Mouse (Mus musculus) MEL (cell line): Measurements from ENCODE around the gene Sos1.

ENCODE experiments used
- CHD1 ChIP-seq: IDR thresholded peaks from 2 replicates; pipeline ENCODE4 v1.6.1; 2012; ENCODE audit warnings: low read depth, mild to moderate bottlenecking, inconsistent platforms, low read length, improper control_type of control experiment
- CTCF ChIP-seq, 3 experiments: IDR thresholded peaks in 2 of 3; conservative IDR thresholded peaks in 1 of 3; 2 replicates each; pipeline ENCODE4 v1.5.1; 2011 to 2012; ENCODE audit warnings: low read length in 3 of 3, low read depth in 2 of 3, mild to moderate bottlenecking in 2 of 3, improper control_type of control experiment in 1 of 3, inconsistent platforms in 1 of 3, mixed read lengths in 1 of 3, moderate library complexity in 1 of 3; ENCODE audit not compliant: control insufficient read depth in 1 of 3, insufficient read depth in 1 of 3, poor library complexity in 1 of 3, severe bottlenecking in 1 of 3
- EP300 ChIP-seq, 2 experiments: IDR thresholded peaks; 2 replicates each; pipeline ENCODE4 v1.6.1; 2011; ENCODE audit warnings: improper control_type of control experiment in 2 of 2, low read length in 2 of 2, low read depth in 1 of 2, mild to moderate bottlenecking in 1 of 2
- JUND ChIP-seq: IDR thresholded peaks from 2 replicates; pipeline ENCODE4 v1.6.1; 2011; ENCODE audit warnings: low read depth, mild to moderate bottlenecking, improper control_type of control experiment, low read length
- MAZ ChIP-seq: IDR thresholded peaks from 2 replicates; pipeline ENCODE4 v1.6.1; 2012; ENCODE audit warnings: low read depth, mild to moderate bottlenecking, inconsistent platforms, low read length, improper control_type of control experiment
- NELFE ChIP-seq: IDR thresholded peaks from 2 replicates; pipeline ENCODE4 v1.6.1; 2011; ENCODE audit warnings: low read depth, low read length, improper control_type of control experiment
- POLR2A ChIP-seq, 2 experiments: IDR thresholded peaks; 2 replicates each; pipeline ENCODE4 v1.6.1; 2011 to 2012; ENCODE audit warnings: low read length in 2 of 2, mild to moderate bottlenecking in 2 of 2, control low read depth in 1 of 2, improper control_type of control experiment in 1 of 2, low read depth in 1 of 2, moderate library complexity in 1 of 2; ENCODE audit not compliant: control insufficient read depth in 1 of 2, insufficient read depth in 1 of 2, poor library complexity in 1 of 2
- UBTF ChIP-seq: IDR thresholded peaks from 2 replicates; pipeline ENCODE4 v1.6.1; 2012; ENCODE audit warnings: low read depth, mild to moderate bottlenecking, inconsistent platforms, low read length, improper control_type of control experiment, moderate library complexity, borderline replicate concordance; ENCODE audit not compliant: insufficient read depth

- TF ChIP-seq UBTF = no peak
- TF ChIP-seq JUND = no peak
- no peak for TF ChIP-seq NELFE
- no peak for TF ChIP-seq EP300 (IDR thresholded peaks at IDR 0.05; ENCODE audit: low read depth in 1 of 2, low read length in 2 of 2)
- TF ChIP-seq CTCF (IDR thresholded peaks at IDR 0.05 in 2 of 3, conservative IDR thresholded peaks at IDR 0.05 in 1 of 3; ENCODE audit: control insufficient read depth in 1 of 3, insufficient read depth in 1 of 3, low read depth in 2 of 3, low read length in 3 of 3, poor library complexity in 1 of 3, severe bottlenecking in 1 of 3) = no peak
- TF ChIP-seq CHD1 = no peak
- TF ChIP-seq MAZ = no peak
- TF ChIP-seq POLR2A (IDR thresholded peaks at IDR 0.05; ENCODE audit: control insufficient read depth in 1 of 2, insufficient read depth in 1 of 2, low read depth in 1 of 2, low read length in 2 of 2, poor library complexity in 1 of 2) = no peak
These were observed 111.6 kb downstream of the Sos1 start for GRCm38 (mm10) chr17:80368606-80369005.
